Mouse (Mus musculus): Measurements from ENCODE around the gene Abcg1. TPM values are rescaled to one million over a fixed set of nuclear protein-coding genes. Genes with fewer than 3 reads are reported as not detected.

Gene Abcg1
- polyA plus RNA-seq, 1 experiment from 2014 or later = 18.2 TPM

- 1% methylated on average over 23 of the region's 31 CpGs for WGBS
- H3K27ac ChIP-seq = peak overlapping the region; percentile 87
- H3K9ac ChIP-seq = peak overlapping the region; percentile 78
- H3K4me3 ChIP-seq = peak overlapping the region; percentile 70
- H3K4me2 ChIP-seq = peak overlapping the region; percentile 98
- ATAC-seq = peak; percentile 39
- H3K36me3 ChIP-seq (ENCODE audit: poor library complexity, severe bottlenecking) = no peaks in the 10 kb centered on the region
- peaks cover 8% of the 10 kb centered on the region for H3K9me3 ChIP-seq (replicated peaks)
- H3K27me3 ChIP-seq = peaks cover 16% of the 10 kb centered on the region
- H3K4me1 ChIP-seq = peaks cover 45% of the 10 kb centered on the region
Measured at GRCm38 (mm10) chr17:31057891-31058744, 643 bp downstream of the Abcg1 start.

DNA sequence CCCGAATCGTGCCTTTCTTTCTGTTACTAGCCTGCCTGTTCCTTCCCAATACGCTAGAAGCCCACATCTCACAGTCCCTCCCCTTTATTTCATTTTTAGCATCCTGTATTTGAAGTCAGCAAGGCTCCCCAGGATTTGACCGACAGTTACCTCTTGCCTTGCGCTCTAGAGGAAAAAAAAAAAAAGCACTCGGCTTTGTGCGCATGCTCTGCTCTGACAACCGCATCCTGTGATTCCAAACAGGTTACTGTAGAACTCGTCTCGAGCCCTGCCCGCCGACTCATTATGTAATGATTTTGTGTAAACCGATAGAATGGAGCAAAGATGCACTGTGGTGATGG lies 1.2 kb downstream of the Abcg1 start:
- Histone ChIP-seq H3K4me1 (peaks cover 45% of the 10 kb centered on the region), H3K4me3 (peak overlapping the region; percentile 70), H3K9me3 (replicated peaks) (0 out of 2 replicates have a peak, but pooled peaks cover 2% of the 10 kb centered on the region), H3K27me3 (peaks cover 16% of the 10 kb centered on the region), H3K27ac (peak overlapping the region; percentile 87), H3K36me3 (ENCODE audit: poor library complexity, severe bottlenecking) (no peaks in the 10 kb centered on the region), H3K9ac (peak overlapping the region; percentile 78), H3K4me2 (peak overlapping the region; percentile 98)
- WGBS = 2% methylated on average over 13 of the region's 13 CpGs
- peak; percentile 65 for ATAC-seq

GRCm38 (mm10) chr17:31060196-31060587 lies 2.7 kb downstream of the Abcg1 start:
- H3K9ac ChIP-seq = no peak overlapping the region; the same call in 1 of the 2 replicates
- no peaks in the 10 kb centered on the region for H3K9me3 ChIP-seq (replicated peaks)
- WGBS = 72% methylated on average over 4 of the region's 4 CpGs
- no peak overlapping the region for H3K4me3 ChIP-seq
- H3K27me3 ChIP-seq = peaks cover 16% of the 10 kb centered on the region
- H3K4me2 ChIP-seq = peak overlapping the region; percentile 98; the same call in 1 of the 2 replicates
- 0 out of 2 replicates have a peak, but pooled peaks cover 5% of the 10 kb centered on the region for H3K36me3 ChIP-seq (ENCODE audit: poor library complexity, severe bottlenecking)
- ATAC-seq = no peak
- H3K27ac ChIP-seq = peak overlapping the region; percentile 14; the same call in 1 of the 2 replicates
- peaks cover 45% of the 10 kb centered on the region for H3K4me1 ChIP-seq

DNA sequence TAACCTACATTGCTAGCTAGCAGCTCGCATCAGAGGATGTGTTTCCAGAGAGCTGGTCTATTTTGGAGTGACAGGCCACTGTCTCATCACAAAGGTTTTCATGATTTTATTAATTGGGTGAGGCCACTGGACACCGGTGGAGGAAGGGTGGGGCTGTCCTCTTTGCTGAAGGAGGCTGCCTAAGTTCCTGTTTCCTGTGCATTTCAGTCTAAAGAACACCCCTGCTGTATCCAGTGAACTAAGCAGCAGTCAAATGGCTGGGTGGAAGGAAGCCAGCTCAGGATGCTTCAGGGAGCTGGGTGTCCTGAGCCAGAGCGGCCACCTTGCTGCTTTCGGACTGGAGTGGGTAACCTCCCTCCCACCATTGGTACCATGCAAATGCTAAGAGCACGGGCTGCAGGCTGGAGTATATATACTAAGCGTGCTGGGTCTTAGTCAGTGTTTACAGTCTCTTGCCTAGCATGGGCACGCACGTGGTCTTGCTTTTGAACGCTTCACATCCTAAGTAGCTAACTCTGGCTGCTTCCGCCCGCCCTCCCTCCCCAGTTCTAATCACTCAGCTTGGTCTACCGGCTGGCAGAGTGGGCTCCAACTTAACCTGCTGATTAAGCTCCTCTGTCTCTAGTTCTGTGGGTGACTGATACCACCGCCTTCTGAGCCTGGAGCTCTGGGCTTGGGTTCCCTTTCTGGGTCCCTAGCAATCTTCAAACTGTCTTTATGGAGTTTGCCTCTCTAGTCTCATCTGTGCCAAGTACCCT lies 3.3 kb downstream of the Abcg1 start:
- Histone ChIP-seq H3K4me3 (no peak overlapping the region), H3K9ac (no peak overlapping the region; the same call in 1 of the 2 replicates), H3K27ac (0 out of 2 replicates have a peak overlapping the region, but pooled peaks have one; percentile 14), H3K9me3 (replicated peaks) (no peaks in the 10 kb centered on the region), H3K27me3 (peaks cover 16% of the 10 kb centered on the region), H3K36me3 (ENCODE audit: poor library complexity, severe bottlenecking) (peaks cover 10% of the 10 kb centered on the region; the same call in 1 of the 2 replicates), H3K4me1 (peaks cover 45% of the 10 kb centered on the region), H3K4me2 (0 out of 2 replicates have a peak overlapping the region, but pooled peaks have one; percentile 17)
- 61% methylated on average over 13 of the region's 13 CpGs for WGBS
- no peak for ATAC-seq

DNA sequence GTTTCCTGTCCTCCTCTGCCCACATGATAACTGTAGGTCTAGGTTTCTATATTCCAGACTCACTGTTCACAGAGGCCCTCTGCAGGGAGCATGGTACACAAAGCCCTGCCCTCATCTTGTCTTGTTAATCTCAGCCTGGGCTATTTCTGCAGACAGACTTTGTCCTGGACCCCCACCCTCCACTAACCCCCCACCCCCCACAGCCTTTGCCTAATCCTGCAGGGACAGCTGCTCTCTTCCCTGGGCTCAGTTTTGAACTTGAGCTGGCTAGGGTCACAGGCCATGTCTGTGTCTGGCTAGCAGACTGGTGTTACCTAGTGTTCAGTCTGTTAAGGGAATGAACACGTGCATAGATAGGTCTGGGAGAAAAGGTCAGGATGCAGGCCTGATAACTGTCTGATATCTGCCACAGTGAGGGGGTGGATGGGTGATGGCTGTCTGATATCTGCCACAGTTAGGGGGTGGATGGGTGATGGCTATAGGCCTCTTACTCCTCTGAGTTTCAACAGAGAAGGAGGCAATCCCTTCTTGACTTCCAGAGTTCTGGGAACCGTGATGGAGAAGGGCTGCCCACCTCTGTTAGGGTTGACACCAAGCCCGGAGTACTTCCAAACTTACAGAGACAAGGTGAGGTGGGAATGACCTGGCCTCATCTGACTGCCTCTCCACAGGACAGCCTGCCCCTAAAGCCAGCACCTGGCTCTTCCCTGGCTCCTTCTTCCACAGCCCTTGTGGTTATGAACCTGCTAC lies 4.0 kb downstream of the Abcg1 start:
- no peak for ATAC-seq

GRCm38 (mm10) chr17:31066058-31066457 lies 8.6 kb downstream of the Abcg1 start:
- WGBS = 81% methylated on average over 6 of the region's 6 CpGs
- Histone ChIP-seq H3K4me3 (no peak overlapping the region), H3K36me3 (ENCODE audit: poor library complexity, severe bottlenecking) (peaks cover 23% of the 10 kb centered on the region; the same call in 1 of the 2 replicates), H3K27ac (no peak overlapping the region), H3K4me2 (no peak overlapping the region), H3K9me3 (replicated peaks) (no peaks in the 10 kb centered on the region), H3K4me1 (peaks cover 30% of the 10 kb centered on the region), H3K9ac (no peak overlapping the region), H3K27me3 (no peaks in the 10 kb centered on the region)
- no peak for ATAC-seq

More for the DNA sequence above, 4.0 kb downstream of the Abcg1 start:
- no peaks in the 10 kb centered on the region for H3K9me3 ChIP-seq (replicated peaks)
- H3K27me3 ChIP-seq = peaks cover 16% of the 10 kb centered on the region
- H3K4me2 ChIP-seq = no peak overlapping the region
- no peak overlapping the region for H3K27ac ChIP-seq
- peaks cover 45% of the 10 kb centered on the region for H3K4me1 ChIP-seq
- 74% methylated on average over 3 of the region's 3 CpGs for WGBS
- peaks cover 18% of the 10 kb centered on the region; the same call in 1 of the 2 replicates for H3K36me3 ChIP-seq (ENCODE audit: poor library complexity, severe bottlenecking)
- H3K9ac ChIP-seq = no peak overlapping the region
- no peak overlapping the region for H3K4me3 ChIP-seq

GRCm38 (mm10) chr17:31067051-31067450 lies 9.6 kb downstream of the Abcg1 start:
- ATAC-seq = no peak

GRCm38 (mm10) chr17:31069121-31069520 lies 11.6 kb downstream of the Abcg1 start:
- no peak overlapping the region for H3K27ac ChIP-seq
- peaks cover 52% of the 10 kb centered on the region for H3K4me1 ChIP-seq
- 83% methylated on average over 6 of the region's 6 CpGs for WGBS

More at GRCm38 (mm10) chr17:31067051-31067450, 9.6 kb downstream of the Abcg1 start:
- no peak overlapping the region for H3K27ac ChIP-seq
- peaks cover 31% of the 10 kb centered on the region for H3K4me1 ChIP-seq
- peaks cover 23% of the 10 kb centered on the region; the same call in 1 of the 2 replicates for H3K36me3 ChIP-seq (ENCODE audit: poor library complexity, severe bottlenecking)
- no peak overlapping the region for H3K4me2 ChIP-seq
- H3K27me3 ChIP-seq = no peaks in the 10 kb centered on the region
- WGBS = 91% methylated on average over 11 of the region's 11 CpGs
- no peak overlapping the region for H3K4me3 ChIP-seq
- no peaks in the 10 kb centered on the region for H3K9me3 ChIP-seq (replicated peaks)
- no peak overlapping the region for H3K9ac ChIP-seq

DNA sequence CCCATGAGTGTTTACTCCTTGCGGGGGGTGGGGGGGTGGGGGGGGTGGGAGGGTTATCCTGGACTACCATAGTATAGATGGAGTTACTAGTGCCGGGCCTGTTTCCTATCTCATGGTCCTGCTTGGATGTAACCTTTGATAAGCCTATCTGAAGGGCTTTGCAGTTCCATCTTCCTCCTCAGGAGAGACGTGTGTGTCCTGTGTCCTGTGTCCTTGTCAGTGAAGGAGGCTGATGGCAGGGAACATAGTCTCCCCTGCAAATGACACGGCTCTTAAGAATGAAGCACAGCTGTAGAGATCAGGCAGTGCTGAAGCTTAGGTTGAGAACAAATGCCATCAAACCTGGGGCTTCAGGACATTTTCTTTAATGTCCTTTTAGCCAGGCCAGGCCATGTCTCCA lies 12.4 kb downstream of the Abcg1 start:
- no peak overlapping the region for H3K4me3 ChIP-seq
- H3K27me3 ChIP-seq = no peaks in the 10 kb centered on the region
- no peak for ATAC-seq
- H3K9ac ChIP-seq = no peak overlapping the region
- H3K27ac ChIP-seq = peak overlapping the region; percentile 81
- H3K36me3 ChIP-seq (ENCODE audit: poor library complexity, severe bottlenecking) = peaks cover 18% of the 10 kb centered on the region; the same call in 1 of the 2 replicates
- H3K9me3 ChIP-seq (replicated peaks) = no peaks in the 10 kb centered on the region
- 81% methylated on average over 4 of the region's 4 CpGs for WGBS
- no peak overlapping the region for H3K4me2 ChIP-seq
- H3K4me1 ChIP-seq = peaks cover 59% of the 10 kb centered on the region

More at GRCm38 (mm10) chr17:31069121-31069520, 11.6 kb downstream of the Abcg1 start:
- Histone ChIP-seq H3K9ac (no peak overlapping the region), H3K27me3 (no peaks in the 10 kb centered on the region), H3K9me3 (replicated peaks) (no peaks in the 10 kb centered on the region), H3K4me2 (no peak overlapping the region), H3K36me3 (ENCODE audit: poor library complexity, severe bottlenecking) (peaks cover 23% of the 10 kb centered on the region; the same call in 1 of the 2 replicates), H3K4me3 (no peak overlapping the region)
- ATAC-seq = no peak

GRCm38 (mm10) chr17:31070403-31071185 lies 13.1 kb downstream of the Abcg1 start:
- H3K4me3 ChIP-seq = no peak overlapping the region
- H3K27me3 ChIP-seq = no peaks in the 10 kb centered on the region
- WGBS = 33% methylated on average over 6 of the region's 6 CpGs
- no peaks in the 10 kb centered on the region for H3K9me3 ChIP-seq (replicated peaks)
- no peak overlapping the region for H3K9ac ChIP-seq
- ATAC-seq = no peak
- H3K4me1 ChIP-seq = peaks cover 65% of the 10 kb centered on the region
- H3K36me3 ChIP-seq (ENCODE audit: poor library complexity, severe bottlenecking) = peaks cover 15% of the 10 kb centered on the region; the same call in 1 of the 2 replicates
- no peak overlapping the region for H3K4me2 ChIP-seq
- H3K27ac ChIP-seq = peak overlapping the region; percentile 81

Data from forebrain, embryonic 13.5 days (tissue).